Mouse (Mus musculus): ENCODE results near the gene Tmem150b.

DNA sequence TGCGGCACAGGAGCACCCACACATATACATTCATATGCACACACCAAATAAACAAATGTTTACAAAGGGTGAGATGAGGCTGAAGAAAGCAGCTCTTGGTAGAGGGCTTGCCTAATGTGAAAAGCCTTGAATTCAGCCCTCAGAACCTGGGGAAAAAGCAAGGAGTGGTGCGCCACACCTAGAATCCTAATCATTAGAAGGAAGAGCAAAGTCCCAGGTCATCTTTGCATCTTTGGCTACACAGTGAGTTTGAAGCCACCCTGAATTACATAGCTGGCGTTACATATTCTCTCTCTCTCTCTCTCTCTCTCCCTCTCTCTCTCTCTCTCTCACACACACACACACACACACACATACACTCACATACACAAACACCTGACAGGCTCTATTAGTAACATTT, 5.8 kb downstream of the Tmem150b start:
- TF ChIP-seq GATA1 (IDR thresholded peaks at IDR 0.05; ENCODE audit: borderline replicate concordance, low read length) (no peak), CTCF (IDR thresholded peaks at IDR 0.05; ENCODE audit: low read depth, low read length) (no peak), POLR2AphosphoS5 (IDR thresholded peaks at IDR 0.05; ENCODE audit: insufficient replicate concordance, low read depth, low read length) (no peak), TAL1 (conservative IDR thresholded peaks at IDR 0.05; ENCODE audit: low read depth, low read length) (no peak)

Data from G1E (cell line).